Mouse (Mus musculus) erythroblast, embryonic 14.5 days (primary cell): ENCODE results near the gene Clcn7.

ENCODE experiments used
- GATA1 ChIP-seq: IDR thresholded peaks from 2 replicates; pipeline ENCODE4 v1.6.1; 2012; ENCODE audit warnings: low read length, inconsistent platforms, mixed read lengths
- TAL1 ChIP-seq: IDR thresholded peaks from 3 replicates; pipeline ENCODE4 v1.6.1; 2012; ENCODE audit warnings: low read length, inconsistent platforms, mixed read lengths

- TF ChIP-seq TAL1: no peak
- no peak for TF ChIP-seq GATA1
These were observed 32.9 kb downstream of the Clcn7 start for GRCm38 (mm10) chr17:25165970-25166671.
